Mouse (Mus musculus) olfactory bulb, adult 2 months (tissue): ENCODE data around the gene Rcsd1. TPM values are rescaled to one million over a fixed set of nuclear protein-coding genes. Genes with fewer than 3 reads are reported as not detected.

Experiments used
- H3K27ac ChIP-seq: fragments of 200-500 bp; 2 replicates; pipeline ENCODE4 v1.5.1; 2012; ENCODE audit warnings: low read depth, low read length; ENCODE audit not compliant: insufficient read depth
- H3K4me1 ChIP-seq: fragments of 200-500 bp; 2 replicates; pipeline ENCODE4 v1.6.1; 2012; ENCODE audit warnings: low read length; ENCODE audit not compliant: control insufficient read depth, insufficient read depth
- H3K4me3 ChIP-seq: fragments of 200-500 bp; 2 replicates; pipeline ENCODE4 v1.5.1; 2012; ENCODE audit warnings: mild to moderate bottlenecking, low read depth, low read length, moderate library complexity; ENCODE audit not compliant: insufficient read depth
- CTCF ChIP-seq: fragments of 200-500 bp; IDR thresholded peaks from 2 replicates; pipeline ENCODE4 v1.5.1; 2012; ENCODE audit warnings: low read depth, mild to moderate bottlenecking, low read length, moderate library complexity; ENCODE audit not compliant: insufficient read depth
- POLR2A ChIP-seq: fragments of 200-500 bp; IDR thresholded peaks from 2 replicates; pipeline ENCODE4 v1.6.1; 2012; ENCODE audit warnings: mild to moderate bottlenecking, low read depth, low read length, moderate library complexity; ENCODE audit not compliant: insufficient read depth
- WGBS: fragments of 180-500 bp; shearing (Covaris S2); methylation state at CpG from one replicate; pipeline ENCODE4 v1.1.7; 2018; 5-methylcytosine and 5-hydroxymethylcytosine counted together
- polyA plus RNA-seq: library from polyadenylated mRNA; stranded (reverse); fragments of >200 nt; gene quantifications from 2 replicates; pipeline ENCODE4 v1.2.4, GENCODE M21; 2012; ENCODE audit warnings: low replicate concordance; ENCODE audit not compliant: missing spikeins, insufficient read depth, insufficient read length

Gene Rcsd1
- polyA plus RNA-seq, 1 experiment, result 138 TPM

DNA sequence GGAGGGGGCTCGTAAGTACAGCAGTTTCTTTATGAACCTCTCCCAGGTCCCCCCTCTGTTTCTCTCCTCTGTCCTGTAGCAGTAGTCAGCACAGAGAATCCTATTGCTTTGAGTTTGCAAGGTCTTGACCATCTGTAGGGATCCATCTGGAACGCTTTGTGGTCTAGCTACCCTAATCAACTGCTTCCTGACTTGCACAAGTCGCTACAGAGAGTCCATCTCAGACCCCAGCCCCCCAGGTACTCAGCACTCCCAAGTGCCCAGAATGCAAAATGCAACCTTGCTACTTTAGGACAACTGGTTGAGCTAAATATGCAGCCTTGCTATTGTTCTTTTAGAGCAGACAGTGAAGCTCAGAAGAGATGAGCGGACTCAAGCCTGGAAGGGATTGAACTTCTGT is 3.1 kb downstream of the Rcsd1 start:
- Histone ChIP-seq H3K27ac (no peak overlapping the region), H3K4me3 (no peak overlapping the region), H3K4me1 (peaks cover 20% of the 10 kb centered on the region)
- TF ChIP-seq CTCF (no peak), POLR2A (no peak)
- WGBS, result 87% methylated on average over 4 of the region's 4 CpGs

DNA sequence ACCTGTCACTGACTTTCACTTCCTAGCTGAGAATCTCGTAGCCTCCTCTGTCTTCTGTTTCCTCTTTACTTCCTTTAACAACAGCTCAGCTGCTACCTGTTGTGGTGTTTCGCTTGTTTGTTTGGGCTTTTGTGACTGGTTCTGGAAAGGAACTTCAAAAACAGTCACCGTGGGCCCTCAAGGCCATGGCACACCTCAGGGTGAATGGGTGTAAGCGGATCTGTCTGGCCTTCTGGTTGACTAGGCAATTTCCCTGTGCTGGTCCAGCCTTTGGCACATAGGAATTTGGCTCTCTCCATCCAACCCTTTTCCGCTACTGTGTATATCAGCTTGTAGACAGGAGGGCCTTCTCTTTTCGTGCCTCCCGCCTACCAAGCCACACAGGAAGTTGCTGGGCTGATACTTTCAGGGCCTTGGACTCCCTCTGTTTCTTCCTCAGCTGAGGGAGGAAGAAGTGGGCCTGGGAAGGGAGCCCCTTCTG is 3.6 kb downstream of the Rcsd1 start:
- WGBS, result 88% methylated on average over 7 of the region's 7 CpGs
- Histone ChIP-seq H3K4me3 (no peak overlapping the region), H3K4me1 (peaks cover 20% of the 10 kb centered on the region), H3K27ac (no peak overlapping the region)
- TF ChIP-seq POLR2A (no peak), CTCF (no peak)

DNA sequence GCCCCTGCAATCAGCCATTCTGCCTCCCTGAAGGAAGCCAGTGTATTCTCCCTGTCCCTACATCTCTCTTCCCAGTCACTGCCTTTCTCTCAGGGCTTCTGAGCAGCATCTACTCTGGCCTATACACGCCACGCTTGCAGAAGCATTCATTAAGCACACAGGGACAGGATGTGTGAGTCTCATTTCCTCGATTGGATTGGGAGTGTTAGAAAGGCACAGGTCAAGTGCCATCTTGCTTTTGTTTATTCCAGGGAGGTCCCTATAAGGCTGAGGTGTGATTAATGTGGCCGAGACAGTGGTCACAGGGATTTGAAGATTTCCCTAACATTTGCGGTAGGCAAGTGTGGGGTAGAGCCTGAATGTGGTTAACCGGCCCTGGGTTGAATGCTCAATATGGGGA is 4.2 kb downstream of the Rcsd1 start:
- TF ChIP-seq POLR2A (no peak), CTCF (no peak)
- WGBS, result 89% methylated on average over 6 of the region's 6 CpGs
- Histone ChIP-seq H3K4me3 (no peak overlapping the region), H3K4me1 (peaks cover 20% of the 10 kb centered on the region), H3K27ac (no peak overlapping the region)

DNA sequence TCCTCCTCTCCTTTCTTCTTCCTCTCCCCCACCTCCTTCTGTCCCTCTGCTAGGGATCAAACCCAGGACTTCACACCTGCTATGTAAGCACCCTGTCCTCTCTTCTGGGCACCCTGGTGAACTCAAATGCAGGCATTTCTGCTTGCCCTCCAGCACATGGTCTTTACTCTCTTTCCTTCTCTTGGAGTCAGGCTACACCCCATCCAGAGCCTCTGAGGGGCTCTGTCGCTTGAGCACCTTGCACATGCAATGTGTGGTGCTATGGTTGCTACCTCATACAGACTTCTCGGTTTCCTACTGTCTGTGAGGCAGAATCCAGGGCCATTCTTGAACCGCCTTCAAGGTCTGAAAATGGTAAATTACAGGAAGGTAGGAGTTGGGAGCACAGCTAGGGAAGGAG is 4.7 kb downstream of the Rcsd1 start:
- H3K27ac ChIP-seq, result no peak overlapping the region
- no peak for TF ChIP-seq POLR2A
- no peak for TF ChIP-seq CTCF
- peaks cover 20% of the 10 kb centered on the region for H3K4me1 ChIP-seq
- H3K4me3 ChIP-seq, result no peak overlapping the region
- 97% methylated on average over 3 of the region's 3 CpGs for WGBS

DNA sequence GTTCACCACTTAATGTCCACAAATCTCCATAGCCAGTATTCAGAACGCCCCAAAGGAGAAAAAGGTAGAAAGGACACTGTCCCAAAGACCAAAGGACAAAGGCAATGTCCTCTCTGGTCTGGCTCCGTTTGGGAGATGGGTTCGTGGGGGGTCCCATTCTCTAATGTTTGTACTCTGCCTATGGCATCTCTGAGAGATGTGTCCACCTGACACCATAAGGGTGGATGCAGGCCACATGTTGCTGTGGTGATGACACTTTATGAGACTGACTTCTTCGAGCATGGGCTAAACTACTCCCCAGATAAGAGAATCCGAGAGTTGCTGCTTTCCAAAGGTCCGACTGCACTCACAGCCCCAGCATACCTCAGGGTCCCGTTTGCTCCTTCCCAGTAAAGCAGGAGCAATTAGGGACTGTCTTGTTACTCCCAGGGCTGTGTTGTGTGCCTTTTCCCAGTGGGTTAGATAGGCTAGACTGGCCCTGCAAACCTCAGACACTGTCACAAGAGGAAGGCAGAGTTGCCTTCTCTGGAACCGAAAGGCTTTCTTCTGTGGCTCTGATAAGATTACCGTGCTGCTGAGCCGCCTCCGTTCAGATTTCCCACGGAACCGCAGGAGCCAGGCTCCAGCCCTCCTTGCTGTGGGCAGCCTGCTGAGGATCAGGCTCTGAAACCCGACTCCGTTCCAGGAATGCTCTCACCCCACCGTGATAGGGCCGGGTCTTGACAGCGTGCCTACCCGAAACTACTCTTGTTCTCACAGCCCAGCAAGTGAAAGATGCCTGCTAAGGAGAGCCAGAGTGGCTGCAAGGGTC is 7.1 kb downstream of the Rcsd1 start:
- peaks cover 7% of the 10 kb centered on the region for H3K4me1 ChIP-seq
- no peak overlapping the region for H3K27ac ChIP-seq
- 0 out of 2 replicates have a peak overlapping the region, but pooled peaks have one; percentile 6 for H3K4me3 ChIP-seq
- WGBS, result 23% methylated on average over 19 of the region's 19 CpGs
- TF ChIP-seq CTCF, result no peak
- TF ChIP-seq POLR2A, result no peak

DNA sequence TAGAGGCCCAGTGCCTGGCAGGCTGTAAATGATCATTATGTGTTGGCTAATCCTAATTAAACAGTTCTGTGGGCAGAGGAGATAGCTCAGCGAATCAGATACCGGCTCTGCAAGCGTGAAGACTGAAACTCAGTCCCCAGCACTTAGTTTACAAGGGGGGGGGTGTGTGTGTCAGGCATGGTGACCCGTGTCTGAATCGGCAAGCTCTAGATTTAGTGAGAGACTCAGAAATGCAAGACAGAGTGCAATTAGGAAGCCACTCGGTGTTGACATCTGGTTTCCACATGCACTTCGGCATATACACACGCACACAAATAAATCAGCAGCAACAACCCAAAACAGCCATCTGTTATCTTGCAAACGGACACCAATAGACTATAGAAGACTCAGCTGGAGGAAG is 8.0 kb downstream of the Rcsd1 start:
- Histone ChIP-seq H3K4me1 (peaks cover 7% of the 10 kb centered on the region), H3K4me3 (no peak overlapping the region), H3K27ac (no peak overlapping the region)
- 90% methylated on average over 9 of the region's 9 CpGs for WGBS
- TF ChIP-seq CTCF, result no peak
- no peak for TF ChIP-seq POLR2A

DNA sequence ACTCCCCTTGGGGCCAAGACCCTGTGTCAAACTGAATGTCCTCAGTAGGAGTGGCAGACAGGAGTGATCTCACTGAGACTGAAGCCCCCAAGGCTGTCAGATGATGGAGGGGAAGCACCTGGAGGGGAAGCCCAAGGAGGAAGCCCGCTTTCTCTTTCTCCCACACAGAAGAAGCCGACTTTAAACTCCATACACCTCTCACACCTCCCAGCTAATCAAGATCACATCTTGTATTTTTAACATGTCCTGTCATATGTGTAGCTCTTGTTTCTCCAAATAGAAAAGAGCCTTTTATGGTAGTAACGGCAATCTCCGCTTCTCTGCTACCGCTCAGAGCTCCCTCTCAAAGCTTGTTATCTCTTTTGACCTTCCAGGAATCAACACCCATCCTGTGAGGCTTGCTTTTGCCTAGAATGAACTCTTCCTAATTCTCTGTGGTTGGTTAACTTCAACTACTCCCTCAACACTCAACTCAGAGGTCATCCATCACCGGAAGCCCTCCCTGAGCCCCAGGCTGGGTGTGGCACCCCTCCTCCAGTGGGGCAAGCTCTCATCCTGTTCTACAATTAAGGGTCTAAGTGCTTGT is 8.5 kb downstream of the Rcsd1 start:
- Histone ChIP-seq H3K27ac (no peak overlapping the region), H3K4me1 (peaks cover 7% of the 10 kb centered on the region), H3K4me3 (no peak overlapping the region)
- WGBS, result 96% methylated on average over 6 of the region's 6 CpGs
- TF ChIP-seq CTCF, result no peak
- no peak for TF ChIP-seq POLR2A

DNA sequence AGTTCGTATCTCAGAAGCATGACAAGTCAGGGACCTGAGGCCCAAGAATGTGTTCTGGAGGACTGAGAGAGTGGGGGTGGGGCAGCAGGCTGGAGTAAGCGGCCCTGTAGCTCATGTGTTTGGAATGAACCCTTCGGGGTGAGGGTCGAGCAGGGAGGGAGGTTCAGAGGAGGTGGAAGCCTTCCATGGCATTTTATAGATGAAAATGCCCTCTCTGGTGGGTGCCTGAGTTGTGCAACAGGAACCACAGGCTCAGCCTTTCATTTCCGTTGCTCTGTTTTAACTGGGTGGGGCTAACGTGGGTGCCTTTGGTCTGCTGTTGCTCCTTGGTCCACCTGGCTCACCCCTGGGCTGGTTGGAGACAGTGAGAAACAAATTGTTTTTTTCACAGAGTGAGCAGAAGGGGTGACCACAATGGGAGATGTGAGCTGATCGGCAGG is 9.2 kb downstream of the Rcsd1 start:
- H3K27ac ChIP-seq, result no peak overlapping the region
- TF ChIP-seq CTCF (no peak), POLR2A (no peak)
- H3K4me1 ChIP-seq, result peaks cover 7% of the 10 kb centered on the region
- 72% methylated on average over 7 of the region's 7 CpGs for WGBS
- H3K4me3 ChIP-seq, result no peak overlapping the region

DNA sequence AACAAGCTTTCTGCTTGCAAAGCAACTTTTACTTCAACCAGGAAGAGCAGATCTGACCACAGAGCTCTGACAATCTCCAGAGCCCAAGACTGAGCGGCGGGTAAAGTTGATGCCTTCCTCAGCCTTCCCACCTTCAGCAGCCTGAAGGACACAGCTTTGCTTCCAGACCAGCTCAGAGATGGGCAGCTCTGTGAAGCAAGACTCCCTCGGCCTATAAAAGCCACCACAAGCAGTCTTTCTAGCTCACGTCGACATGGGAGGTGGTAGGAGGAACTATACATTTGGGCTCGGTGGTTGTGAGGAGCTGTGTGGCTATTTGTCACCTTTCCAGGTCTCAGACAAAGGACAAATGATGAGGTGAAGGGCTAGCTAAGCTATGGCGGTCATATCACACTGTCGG is 11.9 kb downstream of the Rcsd1 start:
- WGBS, result 88% methylated on average over 8 of the region's 8 CpGs
- TF ChIP-seq CTCF (no peak), POLR2A (no peak)
- H3K4me3 ChIP-seq, result no peak overlapping the region
- H3K4me1 ChIP-seq, result peaks cover 4% of the 10 kb centered on the region
- H3K27ac ChIP-seq, result no peak overlapping the region

DNA sequence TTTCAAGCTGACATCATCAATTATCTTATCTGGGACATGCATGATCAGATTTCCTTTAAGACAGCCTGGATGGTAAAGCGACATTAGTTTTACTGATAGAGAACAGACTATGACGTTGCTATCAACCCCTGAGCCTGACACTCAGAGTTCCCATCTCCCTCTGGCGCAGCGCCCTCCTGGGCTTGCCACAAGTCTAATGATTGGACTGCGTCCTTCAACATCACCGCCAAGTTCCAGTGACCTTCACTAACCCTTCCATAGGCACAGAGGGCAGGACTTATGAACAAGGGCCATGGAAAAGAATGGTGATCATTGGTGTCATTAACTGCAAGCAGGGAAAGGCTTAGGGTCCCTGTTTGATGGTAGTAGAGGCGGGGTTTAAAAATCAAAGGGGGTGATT is 12.7 kb downstream of the Rcsd1 start:
- 96% methylated on average over 7 of the region's 7 CpGs for WGBS
- TF ChIP-seq CTCF, result no peak
- no peak for TF ChIP-seq POLR2A
- H3K4me1 ChIP-seq, result no peaks in the 10 kb centered on the region

More for the DNA sequence above, 12.7 kb downstream of the Rcsd1 start:
- Histone ChIP-seq H3K27ac (no peak overlapping the region), H3K4me3 (no peak overlapping the region)
